Comparison of ENCODE assay signal across 9 mouse cellular contexts in the genomic region with DNA sequence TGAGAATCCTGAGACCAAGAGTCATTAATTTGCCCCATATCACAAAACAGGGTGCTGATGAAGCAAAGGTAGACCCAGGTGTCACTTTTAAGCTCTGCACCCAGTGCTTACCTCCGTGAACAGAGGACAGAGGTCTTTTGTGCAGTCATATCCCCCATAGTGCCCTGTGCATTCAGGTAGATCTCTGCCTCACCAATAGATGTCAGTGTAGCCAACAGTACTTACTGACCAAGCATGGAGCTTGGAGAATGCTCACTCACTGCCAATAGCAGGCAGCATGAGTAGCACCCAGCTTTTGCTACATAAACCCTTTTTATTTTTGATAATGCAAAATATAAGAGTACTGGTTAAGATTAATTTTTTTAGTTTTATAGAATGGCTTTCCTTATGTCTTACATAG.
DNase-seq lines count a peak whose midpoint lies in the region; ATAC-seq lines count a peak whose summit lies in the region.
"Had no signal": no experiment of that assay in that cellular context is flagged by ENCODE, and none has a peak within 500 bp of the region (broad histone marks: within the 10 kb centered on the region; RNA-seq: fewer than 3 reads in every experiment).

No protein-coding gene starts in this region.

- H3K4me3 ChIP-seq in neural tube, embryonic 13.5 days, result no peak overlapping the region
- H3K4me3 ChIP-seq in forebrain, embryonic 16.5 days (replicated peaks; ENCODE audit: low read length), result no peak overlapping the region

- no peaks in the 10 kb centered on the region for H3K27me3 ChIP-seq in neural tube, embryonic 13.5 days
- H3K27me3 ChIP-seq in forebrain, embryonic 16.5 days (replicated peaks; ENCODE audit: control insufficient read depth, insufficient read depth, low read length), result no peaks in the 10 kb centered on the region

- 41% methylated on average over 1 of the region's 1 CpGs for WGBS in neural tube, embryonic 13.5 days
- WGBS in forebrain, embryonic 16.5 days, result 20% methylated on average over 1 of the region's 1 CpGs

- no peak overlapping the region for H3K4me2 ChIP-seq in neural tube, embryonic 13.5 days
- H3K4me2 ChIP-seq in forebrain, embryonic 16.5 days (ENCODE audit: low read length), result no peak overlapping the region

- H3K9me3 ChIP-seq in neural tube, embryonic 13.5 days, result no peaks in the 10 kb centered on the region
- no peaks in the 10 kb centered on the region for H3K9me3 ChIP-seq in forebrain, embryonic 16.5 days (ENCODE audit: control insufficient read depth, low read length)

- ATAC-seq in neural tube, embryonic 13.5 days (ENCODE audit: low read depth), result peak; percentile 65; the same call in 1 of the 2 replicates
- peak; percentile 79; the same call in 1 of the 2 replicates for ATAC-seq in forebrain, embryonic 16.5 days
- 0 out of 2 replicates have a peak, but pooled peaks have one; percentile 59 for ATAC-seq in megakaryocyte-erythroid progenitor cell, adult 5-6 weeks (replicated peaks; ENCODE audit: low FRiP score, low TSS enrichment, poor library complexity, severe bottlenecking)

- intact Hi-C loops in gastrocnemius, postnatal 36 days (cut with DNase I), result loop anchor here (2.0 kb wide), 1 partner anchor 157 kb away; no protein-coding TSS in a partner anchor

- no peak overlapping the region for H3K27ac ChIP-seq in neural tube, embryonic 13.5 days (replicated peaks)
- H3K27ac ChIP-seq in forebrain, embryonic 16.5 days (ENCODE audit: low read length), result no peak overlapping the region

- no peaks in the 10 kb centered on the region for H3K36me3 ChIP-seq in neural tube, embryonic 13.5 days
- no peaks in the 10 kb centered on the region for H3K36me3 ChIP-seq in forebrain, embryonic 16.5 days (ENCODE audit: control insufficient read depth, insufficient read depth)
- H3K36me3 ChIP-seq: G1E had no signal

- DNase-seq in cerebellum, adult 11 months, result peak; percentile 52
- DNase-seq in cerebellum, adult 8-10 months, result no peak
- DNase-seq in neural tube, embryonic 10.5 days (ENCODE audit: extremely low spot score, low spot score), result no peak
- no peak for DNase-seq in yolk sac, embryonic 10.5 days (ENCODE audit: low spot score)
- DNase-seq in gastrocnemius, postnatal 36 days, result no peak

- peaks cover 14% of the 10 kb centered on the region for H3K4me1 ChIP-seq in neural tube, embryonic 13.5 days (replicated peaks)
- H3K4me1 ChIP-seq in forebrain, embryonic 16.5 days (replicated peaks; ENCODE audit: control insufficient read depth, insufficient read depth, low read length), result peaks cover 13% of the 10 kb centered on the region; the same call in 1 of the 2 replicates

- H3K9ac ChIP-seq in neural tube, embryonic 13.5 days, result no peak overlapping the region
- no peak overlapping the region for H3K9ac ChIP-seq in forebrain, embryonic 16.5 days (replicated peaks; ENCODE audit: low read depth, low read length)
